Mouse (Mus musculus) forebrain, embryonic 14.5 days (tissue): ENCODE measurements around the gene Atg9a. TPM values are rescaled to one million over a fixed set of nuclear protein-coding genes. Genes with fewer than 3 reads are reported as not detected.

Source experiments
- ATAC-seq: fragments of 200-750 bp; cut with Nextera tagmentation; 2 replicates; pipeline ENCODE4 v1.8.0; 2017; ENCODE audit warnings: mild to moderate bottlenecking, moderate library complexity
- DNase-seq: peaks from one replicate; pipeline ENCODE4 v3.0.0-alpha.2; 2015; ENCODE audit warnings: low spot score
- H3K27ac ChIP-seq: fragments of 300-500 bp; sonication (generic); 2 replicates; pipeline ENCODE4 v1.5.1; 2014; ENCODE audit warnings: low read depth, mild to moderate bottlenecking, control low read depth, low read length, moderate library complexity
- H3K27me3 ChIP-seq: fragments of 300-500 bp; sonication (generic); replicated peaks from 2 replicates; pipeline ENCODE4 v1.6.1; 2014; ENCODE audit warnings: low read length, control low read depth, mixed read lengths; ENCODE audit not compliant: control insufficient read depth, insufficient read depth
- H3K36me3 ChIP-seq: fragments of 300-500 bp; sonication (generic); 2 replicates; pipeline ENCODE4 v1.6.1; 2014; ENCODE audit warnings: low read length, control low read depth; ENCODE audit not compliant: control insufficient read depth, insufficient read depth
- H3K4me1 ChIP-seq: fragments of 300-500 bp; sonication (generic); 2 replicates; pipeline ENCODE4 v1.6.1; 2014; ENCODE audit warnings: antibody characterized with exemption, low read length, control low read depth; ENCODE audit not compliant: control insufficient read depth, insufficient read depth
- H3K4me2 ChIP-seq: fragments of 300-500 bp; sonication (generic); 2 replicates; pipeline ENCODE4 v1.6.1; 2014; ENCODE audit warnings: mild to moderate bottlenecking, control low read depth, low read length
- H3K4me3 ChIP-seq: fragments of 300-500 bp; sonication (generic); 2 replicates; pipeline ENCODE4 v1.5.1; 2014; ENCODE audit warnings: low read depth, low read length, control low read depth
- H3K9ac ChIP-seq: fragments of 300-500 bp; sonication (generic); 2 replicates; pipeline ENCODE4 v1.6.1; 2014; ENCODE audit warnings: mild to moderate bottlenecking, low read length, control low read depth, moderate library complexity
- H3K9me3 ChIP-seq: fragments of 300-500 bp; sonication (generic); replicated peaks from 2 replicates; pipeline ENCODE4 v1.6.1; 2016; ENCODE audit warnings: low read length, control low read depth, mixed read lengths; ENCODE audit not compliant: control insufficient read depth
- WGBS: fragments of 180-500 bp; shearing (Covaris S2); extraction: QIAGEN DNeasy Blood & Tissue Kit; methylation state at CpG from one replicate; pipeline ENCODE4 v1.1.7; 2014; 5-methylcytosine and 5-hydroxymethylcytosine counted together
- polyA plus RNA-seq: library from polyadenylated mRNA; unstranded; fragments of >200 nt; fragmentation: Nextera tagmentation; extraction: Ambion mirVana; gene quantifications from 2 replicates; pipeline ENCODE4 v1.2.1, GENCODE M21; 2014

The Atg9a gene
- polyA plus RNA-seq, 1 experiment from 2014 or later: 25.5 TPM

DNA sequence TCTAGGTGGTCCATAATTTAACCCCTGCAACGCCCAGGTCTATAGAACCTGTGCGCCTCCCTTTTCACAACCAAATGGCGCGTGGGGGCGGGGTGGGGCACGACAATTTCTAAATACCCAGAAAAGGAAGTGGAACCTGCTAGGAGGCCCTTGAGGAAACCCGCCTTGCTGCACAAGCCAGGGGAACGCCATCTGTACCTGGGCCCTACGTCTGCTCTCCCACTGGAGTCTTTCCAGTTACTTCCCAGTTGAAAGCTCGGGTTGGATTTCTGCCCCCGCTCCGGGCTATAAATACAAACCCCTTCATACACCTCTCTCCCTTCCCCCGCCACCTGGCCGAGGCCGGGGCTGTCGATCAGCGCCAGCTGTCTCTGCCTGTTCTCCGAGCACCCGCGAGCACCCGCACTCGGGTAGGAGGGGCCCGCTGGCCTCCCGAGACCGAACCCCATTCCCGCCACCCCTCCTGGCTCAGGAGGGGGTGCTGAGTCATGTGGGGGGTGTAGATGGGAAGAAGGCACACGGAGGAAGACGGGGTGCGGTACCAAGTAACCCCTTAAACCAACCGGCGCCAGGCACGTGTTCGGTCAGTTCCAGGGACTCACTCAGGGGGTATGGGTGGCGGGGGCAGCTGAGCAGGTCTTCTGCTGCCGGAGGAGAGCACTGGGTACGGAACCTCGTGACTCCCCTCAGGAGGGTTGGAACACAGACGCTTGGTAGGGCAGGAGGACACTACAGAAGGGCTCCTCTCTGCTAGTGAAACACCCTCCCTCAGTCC, 26.4 kb upstream of the Atg9a start:
- peaks cover 25% of the 10 kb centered on the region for H3K36me3 ChIP-seq
- H3K27ac ChIP-seq: peak overlapping the region; percentile 3; the same call in 1 of the 2 replicates
- DNase-seq (peak; percentile 69), ATAC-seq (peak; percentile 62)
- 1% methylated on average over 38 of the region's 38 CpGs for WGBS
- H3K9me3 ChIP-seq: no peaks in the 10 kb centered on the region
- peak overlapping the region; percentile 41 for H3K4me3 ChIP-seq
- H3K9ac ChIP-seq: peak overlapping the region; percentile 59
- H3K4me1 ChIP-seq: peaks cover 11% of the 10 kb centered on the region
- peaks cover 33% of the 10 kb centered on the region for H3K27me3 ChIP-seq
- peak overlapping the region; percentile 96 for H3K4me2 ChIP-seq

- Histone ChIP-seq H3K4me3 (peak overlapping the region; percentile 41; the same call in 1 of the 2 replicates), H3K9ac (no peak overlapping the region), H3K27ac (peak overlapping the region; percentile 3; the same call in 1 of the 2 replicates)
These were observed 25.9 kb upstream of the Atg9a start for GRCm38 (mm10) chr1:75217893-75218226.

DNA sequence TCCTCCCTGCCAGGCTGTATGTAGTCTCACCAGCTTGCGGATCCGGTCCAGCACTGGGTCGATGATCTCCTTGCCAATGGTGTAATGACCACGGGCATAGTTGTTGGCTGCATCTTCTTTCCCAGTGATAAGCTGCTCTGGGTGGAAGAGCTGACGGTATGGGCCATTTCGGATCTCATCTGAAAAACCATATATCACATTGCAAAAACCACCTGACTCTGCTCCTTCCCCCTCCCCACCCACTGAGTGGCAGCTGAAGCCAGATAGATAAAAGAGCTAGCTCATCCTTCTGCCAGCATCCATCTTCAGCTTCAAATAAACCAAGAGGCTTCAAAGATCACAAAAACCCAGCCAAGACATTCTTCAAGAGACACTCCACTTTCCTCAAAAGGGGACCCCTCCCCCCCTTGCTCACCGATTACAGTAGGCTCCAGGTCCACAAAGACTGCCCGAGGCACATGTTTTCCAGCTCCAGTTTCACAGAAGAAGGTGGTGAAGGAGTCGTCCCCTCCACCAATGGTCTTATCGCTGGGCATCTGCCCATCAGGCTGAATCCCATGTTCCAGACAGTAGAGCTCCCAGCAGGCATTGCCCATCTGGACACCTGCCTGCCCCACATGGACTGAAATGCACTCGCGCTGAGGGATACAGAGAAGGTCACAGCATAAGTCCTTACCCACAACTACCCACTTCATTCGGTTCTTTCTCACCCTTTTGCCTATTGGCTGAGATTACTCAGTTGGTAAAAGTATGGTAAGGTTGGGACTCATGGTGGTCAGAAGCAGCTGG, 25.0 kb upstream of the Atg9a start:
- 76% methylated on average over 13 of the region's 13 CpGs for WGBS
- Histone ChIP-seq H3K36me3 (peaks cover 39% of the 10 kb centered on the region), H3K27ac (0 out of 2 replicates have a peak overlapping the region, but pooled peaks have one; percentile 3), H3K4me2 (no peak overlapping the region), H3K4me1 (peaks cover 11% of the 10 kb centered on the region), H3K9ac (no peak overlapping the region), H3K4me3 (no peak overlapping the region), H3K9me3 (no peaks in the 10 kb centered on the region), H3K27me3 (peaks cover 31% of the 10 kb centered on the region)
- ATAC-seq (no peak), DNase-seq (no peak)

More at GRCm38 (mm10) chr1:75217893-75218226, 25.9 kb upstream of the Atg9a start:
- H3K4me1 ChIP-seq: peaks cover 11% of the 10 kb centered on the region
- DNase-seq: no peak
- H3K4me2 ChIP-seq: peak overlapping the region; percentile 96
- 2% methylated on average over 6 of the region's 6 CpGs for WGBS
- H3K9me3 ChIP-seq: no peaks in the 10 kb centered on the region
- ATAC-seq: peak; percentile 9; the same call in 1 of the 2 replicates
- H3K27me3 ChIP-seq: peaks cover 33% of the 10 kb centered on the region
- peaks cover 31% of the 10 kb centered on the region for H3K36me3 ChIP-seq

DNA sequence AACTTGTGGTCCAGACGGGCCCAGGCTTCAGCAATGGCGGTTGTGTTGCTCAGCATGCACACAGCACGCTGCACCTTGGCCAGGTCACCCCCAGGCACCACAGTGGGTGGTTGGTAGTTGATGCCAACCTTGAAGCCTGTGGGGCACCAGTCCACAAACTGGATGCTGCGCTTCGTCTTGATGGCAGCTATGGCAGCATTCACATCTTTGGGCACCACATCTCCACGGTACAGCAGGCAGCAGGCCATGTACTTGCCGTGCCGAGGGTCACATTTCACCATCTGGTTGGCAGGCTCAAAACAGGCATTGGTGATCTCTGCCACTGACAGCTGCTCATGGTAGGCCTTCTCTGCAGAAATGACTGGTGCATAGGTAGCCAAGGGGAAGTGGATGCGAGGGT, 23.8 kb upstream of the Atg9a start:
- Histone ChIP-seq H3K9me3 (no peaks in the 10 kb centered on the region), H3K4me1 (peaks cover 19% of the 10 kb centered on the region), H3K4me2 (no peak overlapping the region), H3K4me3 (no peak overlapping the region), H3K27me3 (peaks cover 28% of the 10 kb centered on the region), H3K27ac (no peak overlapping the region), H3K9ac (no peak overlapping the region), H3K36me3 (peaks cover 41% of the 10 kb centered on the region)
- ATAC-seq: no peak
- WGBS: 91% methylated on average over 9 of the region's 9 CpGs
- DNase-seq: no peak

- 83% methylated on average over 5 of the region's 5 CpGs for WGBS
- peaks cover 22% of the 10 kb centered on the region for H3K4me1 ChIP-seq
These were observed 22.9 kb upstream of the Atg9a start for GRCm38 (mm10) chr1:75214886-75215285.

DNA sequence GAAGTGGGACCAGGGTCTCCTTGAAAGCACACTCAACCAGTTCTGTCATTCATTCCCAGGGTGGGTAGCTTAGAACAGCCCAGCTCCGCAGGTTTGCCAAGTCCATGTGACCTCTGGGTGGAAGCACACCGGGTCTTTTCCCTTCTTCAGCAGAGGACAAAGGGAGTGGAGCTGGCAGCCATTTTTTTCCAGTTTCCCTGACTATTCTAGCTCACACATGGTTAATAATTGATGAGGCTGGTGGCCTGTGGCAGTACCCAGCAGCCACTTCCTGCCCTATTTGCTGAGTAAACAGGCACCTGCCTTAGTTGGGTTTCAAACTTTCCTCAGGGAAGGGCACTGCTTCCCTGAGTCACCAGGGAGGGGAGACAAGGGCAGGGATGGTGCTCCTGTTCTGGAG, 22.4 kb upstream of the Atg9a start:
- H3K4me2 ChIP-seq: no peak overlapping the region
- H3K27ac ChIP-seq: no peak overlapping the region
- DNase-seq: no peak
- no peak overlapping the region for H3K9ac ChIP-seq
- peaks cover 18% of the 10 kb centered on the region for H3K4me1 ChIP-seq
- no peak overlapping the region for H3K4me3 ChIP-seq
- H3K36me3 ChIP-seq: peaks cover 41% of the 10 kb centered on the region
- WGBS: 83% methylated on average over 2 of the region's 2 CpGs
- no peaks in the 10 kb centered on the region for H3K9me3 ChIP-seq
- peaks cover 14% of the 10 kb centered on the region for H3K27me3 ChIP-seq
- ATAC-seq: no peak

More at GRCm38 (mm10) chr1:75214886-75215285, 22.9 kb upstream of the Atg9a start:
- Histone ChIP-seq H3K27ac (no peak overlapping the region), H3K4me2 (no peak overlapping the region), H3K4me3 (no peak overlapping the region), H3K36me3 (peaks cover 41% of the 10 kb centered on the region), H3K9me3 (no peaks in the 10 kb centered on the region), H3K27me3 (peaks cover 19% of the 10 kb centered on the region), H3K9ac (no peak overlapping the region)
- DNase-seq (no peak), ATAC-seq (no peak)

DNA sequence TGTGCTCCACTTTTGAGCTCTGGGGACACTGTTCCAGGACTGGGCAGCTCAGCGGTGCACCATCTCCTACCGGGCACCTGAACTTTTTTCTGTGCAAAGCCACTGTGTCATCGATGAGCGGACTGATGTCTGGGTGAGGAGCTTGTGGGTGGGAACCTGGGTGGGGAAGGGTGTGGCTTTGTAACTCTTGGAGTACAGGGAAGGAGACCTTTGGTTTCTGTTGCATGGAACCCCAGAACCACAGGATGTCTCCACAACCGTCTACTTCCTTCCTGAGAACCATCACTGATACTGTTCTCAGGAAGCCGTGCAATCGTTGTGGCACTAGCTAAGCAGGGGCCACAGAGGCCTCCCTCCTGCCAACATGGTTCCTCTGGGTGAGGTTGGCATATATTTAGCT, 21.1 kb upstream of the Atg9a start:
- Histone ChIP-seq H3K4me3 (no peak overlapping the region), H3K9me3 (no peaks in the 10 kb centered on the region), H3K36me3 (peaks cover 41% of the 10 kb centered on the region), H3K4me2 (no peak overlapping the region), H3K27ac (no peak overlapping the region), H3K9ac (no peak overlapping the region), H3K4me1 (peaks cover 16% of the 10 kb centered on the region), H3K27me3 (peaks cover 6% of the 10 kb centered on the region)
- DNase-seq (no peak), ATAC-seq (no peak)
- 95% methylated on average over 7 of the region's 7 CpGs for WGBS

GRCm38 (mm10) chr1:75212542-75212941, 20.5 kb upstream of the Atg9a start:
- Histone ChIP-seq H3K36me3 (peaks cover 41% of the 10 kb centered on the region), H3K27ac (no peak overlapping the region), H3K4me3 (no peak overlapping the region), H3K27me3 (peaks cover 4% of the 10 kb centered on the region; the same call in 1 of the 2 replicates), H3K9ac (no peak overlapping the region), H3K4me2 (no peak overlapping the region), H3K4me1 (peaks cover 15% of the 10 kb centered on the region), H3K9me3 (no peaks in the 10 kb centered on the region)
- ATAC-seq: no peak
- DNase-seq: no peak
- 89% methylated on average over 4 of the region's 4 CpGs for WGBS
